Mouse (Mus musculus) kidney, adult 2 months (tissue): ENCODE measurements around the gene Gpam. TPM values are rescaled to one million over a fixed set of nuclear protein-coding genes. Genes with fewer than 3 reads are reported as not detected.
A peak's percentile ranks its signal among the peaks of the same experiment; 100 is the strongest.
"Not testable (repeated sequence)": the region's sequence is repeated elsewhere in the genome, so short reads cannot be mapped to it uniquely, and the experiment has no call there.

Source experiments
- DNase-seq: peaks from one replicate; pipeline ENCODE4 v3.0.0; 2021
- H3K27ac ChIP-seq: fragments of 200-500 bp; 2 replicates; pipeline ENCODE4 v1.5.1; 2012; ENCODE audit warnings: low read depth, low read length, control low read depth, inconsistent platforms; ENCODE audit not compliant: insufficient read depth
- H3K27me3 ChIP-seq: fragments of 200-500 bp; replicated peaks from 2 replicates; pipeline ENCODE4 v1.6.1; 2012; ENCODE audit warnings: mild to moderate bottlenecking, moderate library complexity, low read length, inconsistent platforms; ENCODE audit not compliant: control insufficient read depth, insufficient read depth
- H3K36me3 ChIP-seq: fragments of 200-500 bp; 2 replicates; pipeline ENCODE4 v1.6.1; 2012; ENCODE audit warnings: mild to moderate bottlenecking, moderate library complexity, low read length, inconsistent platforms; ENCODE audit not compliant: control insufficient read depth, insufficient read depth
- H3K4me1 ChIP-seq: fragments of 200-500 bp; 2 replicates; pipeline ENCODE4 v1.6.1; 2011; ENCODE audit warnings: low read length; ENCODE audit not compliant: control insufficient read depth, insufficient read depth
- H3K4me3 ChIP-seq: fragments of 200-500 bp; 2 replicates; pipeline ENCODE4 v1.5.1; 2011; ENCODE audit warnings: mild to moderate bottlenecking, low read depth, low read length, control low read depth; ENCODE audit not compliant: insufficient read depth
- CTCF ChIP-seq: fragments of 200-500 bp; conservative IDR thresholded peaks from 2 replicates; pipeline ENCODE4 v1.5.1; 2011; ENCODE audit warnings: low read depth, mild to moderate bottlenecking, control low read depth, low read length, moderate library complexity, mixed read lengths; ENCODE audit not compliant: insufficient read depth, insufficient read length
- POLR2A ChIP-seq: fragments of 200-500 bp; IDR thresholded peaks from one replicate; pipeline ENCODE4 v1.6.1; 2011; ENCODE audit warnings: low read depth, low read length, control low read depth
- WGBS: fragments of 180-500 bp; shearing (Covaris S2); methylation state at CpG from one replicate; pipeline ENCODE4 v1.1.7; 2018; 5-methylcytosine and 5-hydroxymethylcytosine counted together
- polyA plus RNA-seq: library from polyadenylated mRNA; depleted of rRNA; stranded (reverse); fragments of >200 nt; gene quantifications from 2 replicates; pipeline ENCODE4 v1.2.3, GENCODE M21; 2012; rRNA removed

Gpam gene
- polyA plus RNA-seq = 56.6 and 60.7 TPM in 2 replicates

GRCm38 (mm10) chr19:55127072-55127718 lies at the start of gene Gpam:
TSS of gene Gpam (minus strand) at chr19:55127238.
- 0 out of 2 replicates have a peak within 1 kb of the TSS, but pooled peaks have one; percentile 21 for H3K4me3 ChIP-seq
- peaks cover 9% of the 10 kb centered on the region for H3K4me1 ChIP-seq
- no peak within 1 kb of the TSS for H3K27ac ChIP-seq
- TF ChIP-seq CTCF = no peak
- no peak for TF ChIP-seq POLR2A
- DNase-seq = peak; percentile 58
- H3K27me3 ChIP-seq = no peaks in the 10 kb centered on the region
- WGBS = 40% methylated on average over 11 of the region's 11 CpGs
- H3K36me3 ChIP-seq = no peaks in the 10 kb centered on the region

- no peak overlapping the region for H3K27ac ChIP-seq
- H3K27me3 ChIP-seq = no peaks in the 10 kb centered on the region
- TF ChIP-seq POLR2A = no peak
- TF ChIP-seq CTCF = no peak
- DNase-seq = no peak
- peaks cover 1% of the 10 kb centered on the region; the same call in 1 of the 2 replicates for H3K4me1 ChIP-seq
- WGBS = 39% methylated on average over 1 of the region's 1 CpGs
- no peak overlapping the region for H3K4me3 ChIP-seq
- H3K36me3 ChIP-seq = no peaks in the 10 kb centered on the region
Observed at GRCm38 (mm10) chr19:55171585-55171984, 44.5 kb upstream of the Gpam start.

GRCm38 (mm10) chr19:55170399-55170798 lies 43.4 kb upstream of the Gpam start:
- no peak overlapping the region for H3K27ac ChIP-seq
- peak; percentile 67 for DNase-seq

GRCm38 (mm10) chr19:55169236-55169729 lies 42.2 kb upstream of the Gpam start:
- not testable (repeated sequence) for H3K27ac ChIP-seq, H3K36me3 ChIP-seq, H3K4me1 ChIP-seq, H3K27me3 ChIP-seq, H3K4me3 ChIP-seq
- 85% methylated on average over 8 of the region's 8 CpGs for WGBS
- peak; percentile 41 for DNase-seq

More at GRCm38 (mm10) chr19:55170399-55170798, 43.4 kb upstream of the Gpam start:
- H3K4me1 ChIP-seq = peaks cover 3% of the 10 kb centered on the region; the same call in 1 of the 2 replicates
- H3K4me3 ChIP-seq = no peak overlapping the region
- TF ChIP-seq CTCF = no peak
- no peak for TF ChIP-seq POLR2A
- H3K27me3 ChIP-seq = no peaks in the 10 kb centered on the region
- H3K36me3 ChIP-seq = no peaks in the 10 kb centered on the region

- Histone ChIP-seq H3K27me3 (no peaks in the 10 kb centered on the region), H3K4me3 (no peak overlapping the region), H3K36me3 (no peaks in the 10 kb centered on the region), H3K4me1 (peaks cover 3% of the 10 kb centered on the region; the same call in 1 of the 2 replicates), H3K27ac (no peak overlapping the region)
- no peak for TF ChIP-seq CTCF
- TF ChIP-seq POLR2A = no peak
- 80% methylated on average over 6 of the region's 6 CpGs for WGBS
- DNase-seq = no peak
Observed at GRCm38 (mm10) chr19:55168360-55168759, 41.3 kb upstream of the Gpam start.

- Histone ChIP-seq H3K4me3 (no peak overlapping the region), H3K36me3 (no peaks in the 10 kb centered on the region), H3K27ac (no peak overlapping the region), H3K27me3 (no peaks in the 10 kb centered on the region), H3K4me1 (peaks cover 3% of the 10 kb centered on the region; the same call in 1 of the 2 replicates)
- TF ChIP-seq CTCF (no peak), POLR2A (no peak)
- 77% methylated on average over 2 of the region's 2 CpGs for WGBS
- no peak for DNase-seq
Observed at GRCm38 (mm10) chr19:55167741-55168140, 40.7 kb upstream of the Gpam start.

- 63% methylated on average over 2 of the region's 2 CpGs for WGBS
- H3K4me3 ChIP-seq = no peak overlapping the region
- no peak overlapping the region for H3K27ac ChIP-seq
- H3K36me3 ChIP-seq = no peaks in the 10 kb centered on the region
- H3K27me3 ChIP-seq = no peaks in the 10 kb centered on the region
- H3K4me1 ChIP-seq = peaks cover 3% of the 10 kb centered on the region; the same call in 1 of the 2 replicates
- TF ChIP-seq POLR2A (no peak), CTCF (no peak)
- peak; percentile 38 for DNase-seq
Observed at GRCm38 (mm10) chr19:55166741-55167140, 39.7 kb upstream of the Gpam start.
